Mouse (Mus musculus) limb, embryonic 11.5 days (tissue): Measurements from ENCODE around the gene Lrpprc. TPM values are rescaled to one million over a fixed set of nuclear protein-coding genes. Genes with fewer than 3 reads are reported as not detected.

Source experiments
- ATAC-seq: fragments of 200-750 bp; cut with Nextera tagmentation; 2 replicates; pipeline ENCODE4 v1.8.0; 2017; ENCODE audit warnings: low read depth; ENCODE audit not compliant: insufficient number of reproducible peaks, low FRiP score, low TSS enrichment
- DNase-seq: peaks from one replicate; pipeline ENCODE4 v3.0.0-alpha.2; 2015; ENCODE audit warnings: low spot score
- H3K27ac ChIP-seq: fragments of 300-500 bp; sonication (generic); replicated peaks from 2 replicates; pipeline ENCODE4 v1.5.1; 2014; ENCODE audit warnings: low read depth, mild to moderate bottlenecking, low read length
- H3K27me3 ChIP-seq: fragments of 300-500 bp; sonication (generic); 2 replicates; pipeline ENCODE4 v1.6.1; 2014; ENCODE audit warnings: mild to moderate bottlenecking, low read length, mixed read lengths; ENCODE audit not compliant: control insufficient read depth, insufficient read depth
- H3K36me3 ChIP-seq: fragments of 300-500 bp; sonication (generic); 2 replicates; pipeline ENCODE4 v1.6.1; 2014; ENCODE audit warnings: mild to moderate bottlenecking, low read length, moderate library complexity, mixed read lengths; ENCODE audit not compliant: control insufficient read depth, insufficient read depth
- H3K4me1 ChIP-seq: fragments of 300-500 bp; sonication (generic); 2 replicates; pipeline ENCODE4 v1.6.1; 2014; ENCODE audit warnings: low read length, mixed read lengths; ENCODE audit not compliant: control insufficient read depth, insufficient read depth
- H3K4me2 ChIP-seq: fragments of 300-500 bp; sonication (generic); 2 replicates; pipeline ENCODE4 v1.6.1; 2014; ENCODE audit warnings: low read depth, mild to moderate bottlenecking, moderate library complexity; ENCODE audit not compliant: severe bottlenecking
- H3K4me3 ChIP-seq: fragments of 300-500 bp; sonication (generic); 2 replicates; pipeline ENCODE4 v1.5.1; 2014; ENCODE audit warnings: low read depth, low read length
- H3K9ac ChIP-seq: fragments of 300-500 bp; sonication (generic); 2 replicates; pipeline ENCODE4 v1.6.1; 2014; ENCODE audit warnings: mild to moderate bottlenecking, low read length
- H3K9me3 ChIP-seq: fragments of 300-500 bp; sonication (generic); 2 replicates; pipeline ENCODE4 v1.6.1; 2016; ENCODE audit warnings: low read length; ENCODE audit not compliant: control insufficient read depth
- WGBS: fragments of 180-500 bp; shearing (Covaris S2); extraction: QIAGEN DNeasy Blood & Tissue Kit; methylation state at CpG from one replicate; pipeline ENCODE4 v1.1.7; 2014; 5-methylcytosine and 5-hydroxymethylcytosine counted together
- polyA plus RNA-seq: library from polyadenylated mRNA; unstranded; fragments of >200 nt; fragmentation: Nextera tagmentation; extraction: Ambion mirVana; gene quantifications from 2 replicates; pipeline ENCODE4 v1.2.1, GENCODE M21; 2014

Lrpprc gene
- polyA plus RNA-seq, 1 experiment from 2014 or later, result 60.8 TPM

DNA sequence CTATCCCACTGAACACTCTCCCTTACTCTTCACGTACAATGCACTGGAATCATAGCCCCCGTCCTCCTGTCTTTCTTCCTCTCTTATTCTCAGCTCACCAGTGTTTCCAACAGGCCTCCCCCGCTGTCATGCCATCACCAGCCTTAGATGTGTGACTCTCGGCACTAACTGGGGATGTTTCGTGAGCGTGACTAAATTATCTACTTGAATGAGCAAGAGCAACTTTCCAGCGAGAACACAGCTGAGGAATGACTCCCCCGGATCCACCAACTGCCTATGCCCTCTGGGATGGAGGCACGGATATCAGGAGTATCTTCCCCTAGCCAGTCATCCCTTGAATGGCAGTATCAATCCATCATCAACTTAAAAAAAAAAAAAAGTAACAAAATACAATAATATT, 66.6 kb downstream of the Lrpprc start:
- Histone ChIP-seq H3K4me3 (no peak overlapping the region), H3K27ac (no peak overlapping the region), H3K9me3 (no peaks in the 10 kb centered on the region), H3K4me2 (no peak overlapping the region), H3K27me3 (no peaks in the 10 kb centered on the region), H3K9ac (no peak overlapping the region), H3K4me1 (no peaks in the 10 kb centered on the region), H3K36me3 (peaks cover 10% of the 10 kb centered on the region)
- WGBS, result 92% methylated on average over 9 of the region's 9 CpGs
- no peak for ATAC-seq
- DNase-seq, result no peak

DNA sequence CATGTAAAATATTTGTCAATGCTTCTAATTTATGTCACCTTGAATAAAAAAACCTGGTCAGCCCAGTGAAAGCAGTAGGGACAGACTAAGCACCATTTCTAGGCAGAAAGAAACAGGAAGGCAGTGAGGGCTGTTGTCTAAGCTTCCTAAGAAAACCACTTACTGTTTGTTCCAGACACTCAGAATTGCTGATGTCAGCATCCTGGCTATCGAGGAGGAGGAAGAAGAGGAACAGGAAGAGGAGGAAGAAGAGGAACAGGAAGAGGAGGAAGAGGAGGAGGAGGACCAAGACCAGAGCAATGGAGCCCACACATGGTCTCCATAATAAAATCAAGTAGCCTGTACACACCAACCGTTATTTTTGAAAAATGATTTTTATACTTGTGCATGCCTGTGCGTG, 71.5 kb downstream of the Lrpprc start:
- 91% methylated on average over 3 of the region's 3 CpGs for WGBS
- no peak overlapping the region for H3K4me2 ChIP-seq
- H3K36me3 ChIP-seq, result peaks cover 9% of the 10 kb centered on the region
- ATAC-seq, result no peak
- H3K9me3 ChIP-seq, result no peaks in the 10 kb centered on the region
- H3K9ac ChIP-seq, result no peak overlapping the region
- no peak for DNase-seq
- no peak overlapping the region for H3K4me3 ChIP-seq
- no peaks in the 10 kb centered on the region for H3K27me3 ChIP-seq
- no peaks in the 10 kb centered on the region for H3K4me1 ChIP-seq
- no peak overlapping the region for H3K27ac ChIP-seq

DNA sequence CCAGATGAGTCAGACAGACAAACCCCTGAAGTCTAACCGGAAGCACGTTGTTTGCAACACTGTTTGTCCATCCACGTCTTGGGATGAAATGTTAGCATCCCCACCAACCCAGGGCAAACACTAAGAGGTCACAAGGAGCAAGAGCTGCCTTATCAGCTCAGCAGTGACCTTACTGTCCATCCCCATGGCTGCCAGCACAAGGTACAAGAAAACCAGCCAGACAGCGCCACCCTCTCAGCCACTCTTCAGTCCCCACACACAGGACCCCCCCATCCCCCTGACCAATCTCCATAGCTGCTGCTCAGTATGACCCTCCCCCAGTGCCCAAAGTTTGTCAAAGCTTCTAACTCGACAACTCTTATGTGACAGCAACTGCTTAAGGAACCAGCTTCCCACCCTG, 73.2 kb downstream of the Lrpprc start:
- Histone ChIP-seq H3K9me3 (no peaks in the 10 kb centered on the region), H3K27me3 (no peaks in the 10 kb centered on the region), H3K27ac (no peak overlapping the region), H3K36me3 (peaks cover 9% of the 10 kb centered on the region), H3K4me1 (no peaks in the 10 kb centered on the region), H3K4me3 (no peak overlapping the region), H3K9ac (no peak overlapping the region), H3K4me2 (no peak overlapping the region)
- no peak for DNase-seq
- no peak for ATAC-seq
- 52% methylated on average over 5 of the region's 5 CpGs for WGBS

DNA sequence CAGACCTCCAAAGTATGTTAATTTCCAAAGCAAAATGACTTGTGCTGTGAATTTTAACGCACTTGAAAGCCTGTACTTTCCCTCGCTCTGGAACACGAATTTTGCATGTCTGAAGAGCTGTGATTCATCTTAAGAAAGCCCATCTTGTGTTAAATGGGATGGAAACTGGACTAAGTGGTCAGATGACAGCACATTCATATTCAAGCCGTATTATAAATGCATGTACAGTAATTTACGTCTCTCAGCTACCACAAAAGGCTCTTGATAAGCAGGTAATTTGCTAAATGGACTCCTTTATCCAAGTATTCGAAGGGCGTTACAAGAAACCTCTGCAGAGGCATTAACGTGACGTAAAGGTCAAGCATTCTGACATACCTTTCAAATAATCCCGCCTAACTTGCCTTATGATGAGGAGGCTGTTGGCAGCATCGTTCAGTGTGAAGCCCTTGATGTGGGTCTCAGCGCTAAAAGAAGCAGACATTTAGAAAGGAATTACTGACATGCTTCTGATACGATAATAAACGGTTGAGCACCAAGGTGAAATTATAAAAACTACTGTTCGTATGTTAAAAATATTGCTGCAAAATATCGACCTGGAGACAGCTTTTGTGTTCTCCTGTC, 74.2 kb downstream of the Lrpprc start:
- no peak for DNase-seq
- Histone ChIP-seq H3K9ac (no peak overlapping the region), H3K4me1 (no peaks in the 10 kb centered on the region), H3K36me3 (0 out of 2 replicates have a peak, but pooled peaks cover 4% of the 10 kb centered on the region), H3K4me2 (no peak overlapping the region), H3K4me3 (no peak overlapping the region), H3K27me3 (no peaks in the 10 kb centered on the region), H3K27ac (no peak overlapping the region), H3K9me3 (no peaks in the 10 kb centered on the region)
- ATAC-seq, result no peak
- 90% methylated on average over 16 of the region's 16 CpGs for WGBS

DNA sequence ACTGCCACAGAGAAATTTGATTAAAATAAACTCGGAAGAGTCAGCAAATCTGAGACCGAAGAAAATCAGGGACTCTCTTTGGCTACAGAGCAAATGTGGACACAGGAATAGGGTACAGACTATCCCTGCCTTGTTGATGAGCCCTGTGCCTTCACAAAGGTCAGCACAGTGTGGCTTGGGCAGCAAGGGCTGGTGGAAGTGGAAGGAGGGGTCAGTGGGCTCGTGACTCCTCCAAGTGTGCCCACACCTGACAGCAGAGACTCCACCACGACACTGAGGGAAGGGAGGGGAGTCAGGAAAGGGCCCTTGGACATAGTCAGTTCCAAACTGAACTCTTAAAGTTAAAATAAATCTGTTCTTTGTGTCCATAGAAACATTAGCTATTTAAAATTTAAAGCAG, 75.7 kb downstream of the Lrpprc start:
- Histone ChIP-seq H3K4me2 (no peak overlapping the region), H3K9me3 (no peaks in the 10 kb centered on the region), H3K4me3 (no peak overlapping the region), H3K9ac (no peak overlapping the region), H3K27me3 (no peaks in the 10 kb centered on the region), H3K4me1 (no peaks in the 10 kb centered on the region), H3K27ac (no peak overlapping the region), H3K36me3 (peaks cover 7% of the 10 kb centered on the region; the same call in 1 of the 2 replicates)
- no peak for DNase-seq
- ATAC-seq, result no peak
- WGBS, result 78% methylated on average over 4 of the region's 4 CpGs

DNA sequence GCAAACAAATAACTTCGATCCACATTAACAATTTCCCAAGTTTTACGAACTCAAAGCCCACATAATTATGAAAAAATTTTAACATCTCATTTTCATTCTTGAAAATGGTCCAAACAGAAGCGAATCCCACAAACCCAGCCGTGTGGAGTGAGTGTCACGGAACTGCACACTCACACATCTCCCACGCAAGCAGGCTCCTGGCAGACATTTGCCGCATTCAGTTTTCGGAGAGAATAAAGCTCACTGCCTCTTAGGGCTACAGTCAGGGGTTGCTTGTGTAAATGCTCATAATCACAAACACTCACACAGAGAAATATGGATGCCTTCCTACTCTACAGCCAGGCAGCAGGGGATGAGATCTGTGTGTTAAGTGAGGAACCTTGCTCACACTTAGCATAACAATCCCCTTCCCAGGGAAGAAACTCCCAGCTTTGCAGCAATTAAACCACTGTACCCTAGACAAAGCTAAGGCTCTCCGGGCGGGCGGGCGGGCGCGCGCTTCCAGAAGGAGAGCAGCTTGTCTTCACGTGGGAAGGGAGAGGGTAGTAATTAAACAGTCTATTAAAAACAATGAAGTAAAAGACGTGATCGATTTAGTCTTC, 76.9 kb downstream of the Lrpprc start:
- no peak overlapping the region for H3K4me2 ChIP-seq
- H3K36me3 ChIP-seq, result peaks cover 7% of the 10 kb centered on the region; the same call in 1 of the 2 replicates
- WGBS, result 93% methylated on average over 18 of the region's 18 CpGs
- DNase-seq, result no peak
- ATAC-seq, result no peak
- H3K27me3 ChIP-seq, result no peaks in the 10 kb centered on the region
- H3K27ac ChIP-seq, result no peak overlapping the region
- H3K9me3 ChIP-seq, result no peaks in the 10 kb centered on the region
- H3K9ac ChIP-seq, result no peak overlapping the region
- H3K4me3 ChIP-seq, result no peak overlapping the region
- peaks cover 3% of the 10 kb centered on the region; the same call in 1 of the 2 replicates for H3K4me1 ChIP-seq

DNA sequence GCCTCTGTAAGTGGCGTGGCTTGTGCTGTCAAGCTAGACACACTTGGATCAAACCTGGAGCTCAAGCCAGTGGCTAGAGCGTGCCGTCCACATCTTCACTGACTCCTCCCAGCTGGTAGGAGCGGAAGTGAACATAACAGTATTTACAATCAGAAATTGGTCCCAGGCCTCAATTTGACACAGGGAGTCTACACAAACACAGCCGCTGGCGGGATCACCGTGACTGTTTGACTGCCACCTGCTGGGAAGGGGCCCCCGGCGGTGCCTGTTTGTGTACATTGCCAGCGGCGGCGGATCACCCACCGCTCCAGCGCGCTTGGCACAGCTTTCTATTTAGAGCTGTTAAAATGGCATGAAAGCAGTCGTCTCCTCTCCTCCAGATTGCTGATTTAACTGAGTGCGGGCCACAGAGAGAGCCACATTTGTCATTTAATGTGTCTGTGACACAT, 81.2 kb downstream of the Lrpprc start:
- Histone ChIP-seq H3K36me3 (peaks cover 10% of the 10 kb centered on the region; the same call in 1 of the 2 replicates), H3K4me1 (peaks cover 3% of the 10 kb centered on the region; the same call in 1 of the 2 replicates), H3K4me3 (no peak overlapping the region), H3K9ac (no peak overlapping the region), H3K27me3 (no peaks in the 10 kb centered on the region), H3K27ac (no peak overlapping the region), H3K4me2 (no peak overlapping the region), H3K9me3 (no peaks in the 10 kb centered on the region)
- ATAC-seq (no peak), DNase-seq (no peak)
- 72% methylated on average over 17 of the region's 17 CpGs for WGBS

DNA sequence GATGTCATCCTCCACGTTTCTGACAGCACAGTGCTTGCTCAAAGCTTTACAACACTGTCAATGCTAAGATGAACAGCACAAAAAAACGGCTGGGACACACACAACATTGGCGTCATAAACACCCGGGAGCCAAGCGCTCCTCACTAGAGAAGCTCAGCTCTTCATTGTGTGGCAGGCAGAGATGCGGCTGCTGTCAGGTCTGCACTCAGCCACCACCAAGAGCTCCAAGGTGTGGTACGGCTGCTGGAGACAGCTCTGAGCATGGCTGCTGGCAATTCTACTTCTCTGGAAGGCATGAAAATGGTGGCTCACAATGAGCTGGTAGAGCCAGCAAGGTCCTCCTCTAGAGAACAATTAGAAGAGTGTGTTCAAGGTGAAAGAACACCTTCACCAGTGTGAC, 81.8 kb downstream of the Lrpprc start:
- H3K27ac ChIP-seq, result no peak overlapping the region
- WGBS, result 87% methylated on average over 7 of the region's 7 CpGs
- no peak for DNase-seq
- ATAC-seq, result no peak
- no peaks in the 10 kb centered on the region for H3K27me3 ChIP-seq
- peaks cover 10% of the 10 kb centered on the region; the same call in 1 of the 2 replicates for H3K36me3 ChIP-seq
- H3K4me3 ChIP-seq, result no peak overlapping the region
- H3K9ac ChIP-seq, result no peak overlapping the region
- no peaks in the 10 kb centered on the region for H3K9me3 ChIP-seq
- H3K4me2 ChIP-seq, result no peak overlapping the region
- peaks cover 3% of the 10 kb centered on the region; the same call in 1 of the 2 replicates for H3K4me1 ChIP-seq
